In the genomic region with DNA sequence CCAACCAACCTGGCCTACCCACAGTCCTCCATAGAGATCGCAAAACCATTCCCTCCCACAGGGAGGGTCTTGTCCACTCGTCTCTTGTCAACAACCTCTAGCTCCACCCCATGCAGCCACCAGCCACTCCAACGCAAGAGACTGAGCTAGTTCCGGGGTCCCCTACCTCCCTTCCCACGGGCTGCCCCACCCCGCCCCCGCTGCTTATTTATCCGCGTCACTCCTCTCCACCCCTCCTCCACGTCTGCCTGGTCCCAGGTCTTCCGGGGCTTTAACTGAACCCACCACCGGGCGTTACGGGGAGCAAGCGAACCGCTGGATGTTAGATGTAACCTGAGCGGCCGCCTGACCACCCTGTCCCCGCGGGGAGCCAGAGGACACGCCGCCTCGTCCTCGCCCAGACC, we compare ENCODE assay signal across 1 mouse cellular context.
TF ChIP-seq lines count a peak whose summit lies in the region.

No protein-coding gene starts in this region.

TF ChIP-seq in MEL, 35 proteins besides CTCF, POLR2A, EP300 and RAD21 (continued from another document):
- peak; percentile 78 for TF ChIP-seq HCFC1 (IDR thresholded peaks at IDR 0.05; ENCODE audit: low read depth, low read length)
- TF ChIP-seq TCF12 (IDR thresholded peaks at IDR 0.05; ENCODE audit: low read depth, low read length): peak; percentile 33; the same call in 1 of the 2 replicates
